10 mouse cellular contexts compared by ENCODE assay signal in the genomic region with DNA sequence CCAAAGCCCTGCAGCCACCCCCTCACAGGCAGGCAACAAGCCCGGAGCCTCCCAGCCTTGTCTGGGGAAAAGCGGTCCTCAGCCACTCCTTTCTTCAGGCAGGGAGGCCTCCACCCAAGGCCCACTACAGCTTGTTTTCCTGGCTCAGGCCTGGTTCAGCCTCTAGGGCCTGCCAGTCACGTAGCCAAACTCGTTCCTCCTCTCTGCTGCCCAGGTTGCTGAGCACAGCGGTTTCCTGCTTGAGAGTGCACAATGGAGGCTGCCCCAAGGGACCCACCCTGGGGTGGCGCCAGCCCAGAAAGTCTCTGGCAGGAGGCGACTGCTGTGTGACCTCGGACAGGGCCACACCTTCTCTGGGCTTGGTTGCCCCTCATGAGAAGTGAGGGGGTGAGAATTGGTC. TPM values are rescaled to one million over a fixed set of nuclear protein-coding genes. Genes with fewer than 3 reads are reported as not detected.
DNase-seq lines count a peak whose midpoint lies in the region; ATAC-seq lines count a peak whose summit lies in the region.
"Had no signal": no experiment of that assay in that cellular context is flagged by ENCODE, and none has a peak within 500 bp of the region (broad histone marks: within the 10 kb centered on the region; RNA-seq: fewer than 3 reads in every experiment).

No protein-coding gene starts in this region.

- no peaks in the 10 kb centered on the region for H3K36me3 ChIP-seq in lung, embryonic 16.5 days (ENCODE audit: control insufficient read depth, insufficient read depth, low read length)
- H3K36me3 ChIP-seq: embryonic facial prominence, embryonic 12.5 days had no signal

- H3K9ac ChIP-seq in lung, embryonic 16.5 days (ENCODE audit: low read length) = peak overlapping the region; percentile 8; the same call in 1 of the 2 replicates

- intact Hi-C loops in heart, postnatal 36 days (cut with DNase I) = loop anchor here (2.0 kb wide), 1 partner anchor 27 kb away; no protein-coding TSS in a partner anchor

- no peaks in the 10 kb centered on the region for H3K9me3 ChIP-seq in lung, embryonic 16.5 days (ENCODE audit: control insufficient read depth, low read length)
- H3K9me3 ChIP-seq: embryonic facial prominence, embryonic 12.5 days had no signal

- peak; percentile 68 for DNase-seq in adrenal gland, postnatal 14 days
- no peak for DNase-seq in adrenal gland, adult (ENCODE audit: inconsistent age in 2 of 2, low spot score in 1 of 2)
- DNase-seq in B cell, adult 2 months = peak; percentile 68 to 75
- peak; percentile 60 to 62 for DNase-seq in heart, postnatal 36 days
- no peak for DNase-seq in Muller cell, postnatal 12 days (ENCODE audit: inconsistent ontology term)
- no peak for DNase-seq in layer of hippocampus, adult 18-20 months (ENCODE audit: low spot score in 2 of 2)

- H3K27me3 ChIP-seq in lung, embryonic 16.5 days (ENCODE audit: control insufficient read depth, insufficient read depth, low read depth, low read length) = no peaks in the 10 kb centered on the region
- H3K27me3 ChIP-seq: embryonic facial prominence, embryonic 12.5 days had no signal

- WGBS in lung, embryonic 16.5 days = 43% methylated on average over 8 of the region's 8 CpGs

- peak; percentile 87 for ATAC-seq in lung, embryonic 16.5 days (ENCODE audit: low read depth)
- ATAC-seq in frontal cortex, adult (ENCODE audit: low TSS enrichment) = no peak

- no peak overlapping the region for H3K4me2 ChIP-seq in lung, embryonic 16.5 days (ENCODE audit: low read depth, low read length)
- H3K4me2 ChIP-seq: embryonic facial prominence, embryonic 12.5 days had no signal

- H3K4me3 ChIP-seq in lung, embryonic 16.5 days (ENCODE audit: low read length) = no peak overlapping the region
- H3K4me3 ChIP-seq: embryonic facial prominence, embryonic 12.5 days had no signal

- H3K27ac ChIP-seq in lung, embryonic 16.5 days (ENCODE audit: low read length) = peak overlapping the region; percentile 86
- H3K27ac ChIP-seq: embryonic facial prominence, embryonic 12.5 days had no signal

- peaks cover 8% of the 10 kb centered on the region for H3K4me1 ChIP-seq in lung, embryonic 16.5 days (replicated peaks; ENCODE audit: control insufficient read depth, insufficient read depth, low read length)
- H3K4me1 ChIP-seq: embryonic facial prominence, embryonic 12.5 days had no signal

RNA-seq across cellular contexts. Expression of a gene that starts 14.2 kb away (rescaled TPM):
- 11.0 and 16.9 TPM in 2 replicates for total RNA-seq in adrenal gland, postnatal 14 days (2021)
- 1 to 10 TPM; 1.6 to 1.7 TPM for total RNA-seq in heart, postnatal 36 days (2021)
- 3.3 and 3.6 TPM in 2 replicates for polyA plus RNA-seq in lung, embryonic 16.5 days (2015; fragmentation: Nextera tagmentation; extraction: Ambion mirVana)
- total RNA-seq in layer of hippocampus, adult 18-20 months (2021) = 1 to 10 TPM; 3.1 to 3.9 TPM

RNA-seq across cellular contexts. Expression of a gene that starts 44.7 kb away (rescaled TPM):
- not detected in 2 replicates for total RNA-seq in adrenal gland, postnatal 14 days (2021)
- not detected for total RNA-seq in heart, postnatal 36 days (2021)
- polyA plus RNA-seq in lung, embryonic 16.5 days (2015; fragmentation: Nextera tagmentation; extraction: Ambion mirVana) = 0.24 and 0.28 TPM in 2 replicates
- total RNA-seq in layer of hippocampus, adult 18-20 months (2021) = not detected
- total RNA-seq: midbrain, postnatal 0 days had no signal

RNA-seq across cellular contexts. Expression of a gene that starts 52.8 kb away (rescaled TPM):
- 18.8 and 19.4 TPM in 2 replicates for total RNA-seq in adrenal gland, postnatal 14 days (2021)
- total RNA-seq in heart, postnatal 36 days (2021) = 1 to 10 TPM; 5.4 to 7.0 TPM
- polyA plus RNA-seq in lung, embryonic 16.5 days (2015; fragmentation: Nextera tagmentation; extraction: Ambion mirVana) = 11.6 and 11.8 TPM in 2 replicates
- total RNA-seq in layer of hippocampus, adult 18-20 months (2021) = 1 to 10 TPM in 1 of 2 experiments, under 1 TPM in 1; 0.99 to 1.4 TPM

Comparison
In these comparisons a context has a peak if more than half of its experiments do, and no peak if none do; other contexts are left out.
1. DNase-seq: peak in adrenal gland, postnatal 14 days (single experiment), B cell, adult 2 months (2 of 2) and heart, postnatal 36 days (2 of 2); none in adrenal gland, adult (0 of 2), Muller cell, postnatal 12 days (single experiment) and layer of hippocampus, adult 18-20 months (0 of 2).